Mouse (Mus musculus): Measurements from ENCODE around the gene Morn1.

Morn1 gene

DNA sequence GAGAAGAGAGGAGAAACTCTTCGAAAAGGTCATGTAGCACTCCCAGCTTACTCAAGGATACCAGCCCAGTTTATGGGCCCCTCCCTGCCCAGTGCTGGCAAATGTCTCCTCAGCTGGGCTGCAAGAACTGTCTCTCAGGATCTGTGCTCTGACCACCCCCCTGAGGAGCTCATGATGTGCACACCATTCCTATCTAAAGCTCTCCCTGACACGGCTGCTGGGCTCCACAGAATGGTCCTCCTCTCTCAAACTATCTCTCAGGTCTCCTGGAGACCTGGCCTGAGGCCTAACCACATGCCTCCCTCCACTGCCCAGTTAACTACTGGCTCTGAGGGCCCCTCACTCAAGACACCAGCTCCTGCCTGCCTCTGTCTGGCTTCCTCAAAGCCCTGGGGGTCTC is 53.8 kb downstream of the Morn1 start:
- DNase-seq (ENCODE audit: low spot score) = no peak

DNA sequence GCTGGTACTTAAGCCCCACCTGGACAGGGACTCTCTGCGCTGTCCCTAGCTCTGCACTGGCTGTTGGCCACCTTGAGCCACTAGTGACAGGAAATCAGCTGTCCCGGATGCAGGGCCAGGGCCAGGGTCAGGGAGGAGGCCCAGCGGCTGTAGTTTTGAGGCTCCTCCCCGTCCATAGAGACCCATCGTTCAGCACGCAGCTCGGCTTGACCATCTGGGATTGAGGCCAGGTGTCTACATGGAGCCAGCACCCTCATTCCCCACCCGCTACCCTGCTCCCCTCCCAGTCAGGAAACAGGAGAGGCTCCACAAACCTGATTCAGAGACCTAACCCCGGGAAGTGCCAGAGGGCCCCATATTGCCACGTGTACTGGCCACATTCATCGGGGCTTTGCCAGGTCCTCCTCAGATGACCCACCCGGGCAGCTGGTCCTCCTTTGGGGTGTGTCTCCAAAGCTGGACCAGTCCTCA is 54.5 kb downstream of the Morn1 start:
- DNase-seq (ENCODE audit: low spot score) = no peak

DNA sequence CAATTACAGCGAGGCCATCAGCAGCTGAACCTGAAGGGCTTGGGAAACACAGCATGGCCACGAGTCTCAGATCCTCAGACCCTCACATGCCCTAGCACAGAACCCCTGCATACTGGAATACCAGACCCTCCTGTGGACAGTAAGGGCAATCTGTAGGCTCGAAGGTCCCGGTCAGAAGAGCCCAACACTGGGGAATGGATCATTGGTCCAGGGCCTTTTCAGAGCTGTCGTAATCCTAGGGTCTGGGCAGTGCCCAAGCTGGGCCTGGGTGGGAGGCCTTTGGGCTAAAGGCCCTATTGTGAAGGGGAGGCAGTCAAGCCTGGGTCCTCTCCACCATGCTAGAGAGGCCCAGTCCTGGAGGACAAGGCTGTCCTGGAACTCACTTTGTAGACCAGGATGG is 56.5 kb downstream of the Morn1 start:
- DNase-seq (ENCODE audit: low spot score) = no peak

DNA sequence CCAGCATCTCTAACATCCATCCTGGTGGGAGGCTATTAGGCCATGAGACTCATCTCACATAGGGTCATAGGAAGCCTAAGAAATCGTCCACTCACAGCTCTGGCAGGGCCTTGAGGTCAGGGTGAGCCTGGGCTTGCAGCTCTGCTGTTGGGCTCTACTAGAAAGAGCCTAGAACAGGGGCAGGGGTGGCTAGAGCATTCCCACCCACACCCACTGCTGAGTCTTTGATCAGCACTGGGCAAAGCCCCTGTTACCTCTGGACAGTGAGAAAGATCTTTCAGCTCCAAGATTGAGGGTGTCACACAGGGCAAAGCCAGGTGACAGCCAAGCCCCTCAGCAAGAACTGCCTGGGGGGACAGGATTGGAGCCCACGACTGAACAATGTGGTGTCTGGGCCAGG is 57.0 kb downstream of the Morn1 start:
- DNase-seq (ENCODE audit: low spot score) = no peak

DNA sequence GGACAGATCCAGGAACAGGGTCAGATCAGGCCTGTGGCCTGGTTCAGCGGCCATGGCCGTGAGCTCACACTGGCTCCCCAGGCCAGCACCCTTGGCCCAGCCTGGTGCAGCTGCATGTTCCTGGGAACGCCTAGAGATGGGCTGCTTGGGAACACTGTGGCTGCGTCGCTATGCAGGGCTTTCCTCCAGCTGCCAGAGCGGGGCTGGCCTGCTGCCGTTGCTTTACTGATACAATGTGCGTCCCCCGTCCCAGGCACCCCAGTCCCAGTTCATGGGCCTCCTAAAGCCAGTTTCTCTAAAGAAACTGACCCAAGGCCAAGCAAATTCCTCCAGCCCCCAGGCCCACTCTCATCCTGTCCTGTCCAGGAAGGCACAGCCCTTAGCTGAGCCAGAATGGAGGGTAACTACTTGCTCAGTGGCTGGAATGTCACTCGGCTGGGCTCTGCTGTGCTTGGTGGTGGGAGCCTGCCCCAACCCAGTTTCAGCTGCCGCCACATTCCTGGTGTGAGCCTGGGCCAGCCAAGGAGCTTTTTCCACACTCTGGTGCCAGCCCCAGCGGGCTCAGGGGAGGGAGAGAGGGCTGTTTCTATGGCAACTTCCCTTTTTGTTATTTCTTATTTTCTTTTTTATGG is 57.6 kb downstream of the Morn1 start:
- DNase-seq (ENCODE audit: low spot score) = no peak

DNA sequence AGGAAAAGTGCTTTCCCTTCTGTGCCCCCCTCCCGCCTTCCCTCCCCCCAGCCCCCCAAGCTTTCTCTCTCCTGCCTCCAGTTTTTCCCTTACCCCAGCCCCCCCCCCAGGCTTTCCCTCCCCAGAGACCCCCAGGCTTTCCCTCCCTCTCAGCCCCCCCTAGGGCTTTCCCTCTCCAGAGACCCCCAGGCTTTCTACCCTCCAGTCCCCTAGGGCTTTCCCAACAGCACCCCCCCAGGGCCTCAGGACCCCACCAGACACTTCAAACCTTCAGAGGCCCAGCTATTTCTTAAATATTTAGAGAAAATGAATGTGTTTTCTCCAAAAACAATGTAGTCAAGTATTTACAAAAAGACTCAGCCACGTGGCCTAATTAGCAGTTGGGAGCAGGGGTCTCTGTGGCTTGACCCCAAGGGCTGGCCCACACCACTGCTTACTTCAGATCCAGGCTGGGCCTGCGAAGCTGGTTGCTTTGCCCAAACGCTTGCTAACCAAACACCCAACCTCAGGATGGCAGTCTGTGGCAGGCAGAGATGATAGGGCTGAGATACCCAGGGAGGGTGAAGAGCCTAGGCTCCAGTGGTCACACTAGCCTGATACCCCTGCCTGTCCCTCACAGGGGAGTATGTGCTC is 58.3 kb downstream of the Morn1 start:
- no peak for DNase-seq (ENCODE audit: low spot score)

DNA sequence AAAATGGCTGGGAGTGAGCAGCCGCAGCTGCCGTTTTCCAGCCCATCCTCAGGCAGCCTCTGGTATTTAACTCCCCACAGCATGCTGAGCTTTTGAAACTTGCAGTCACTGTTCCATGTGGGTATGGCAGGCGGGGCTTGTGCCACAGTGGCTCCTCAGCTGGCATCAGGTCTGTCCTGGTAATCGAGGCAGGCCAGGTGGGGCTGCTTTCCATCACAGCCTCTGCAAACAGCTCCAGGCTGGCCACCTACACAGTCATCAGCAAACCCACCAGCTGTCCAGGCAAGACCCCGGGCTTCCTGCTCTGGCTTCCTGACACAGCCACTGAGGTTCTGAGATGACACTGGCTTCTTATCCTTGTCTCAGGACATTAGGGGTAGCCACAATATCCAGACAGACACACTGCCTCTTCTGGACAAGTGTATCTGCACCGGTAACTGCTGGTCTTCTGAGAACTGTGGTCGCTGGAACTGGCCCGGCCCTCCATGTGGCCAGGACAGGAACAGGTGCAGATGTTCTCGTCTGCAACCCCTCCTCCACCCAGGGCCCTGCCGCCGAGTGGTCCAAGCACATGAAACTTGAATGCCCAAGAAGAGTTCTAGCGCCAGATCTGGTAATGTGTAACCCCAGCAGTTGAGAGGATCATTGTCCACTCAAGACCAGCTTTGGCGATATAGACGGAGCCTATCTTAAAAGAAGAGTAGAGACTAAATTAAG is 59.9 kb downstream of the Morn1 start:
- DNase-seq (ENCODE audit: low spot score) = no peak

DNA sequence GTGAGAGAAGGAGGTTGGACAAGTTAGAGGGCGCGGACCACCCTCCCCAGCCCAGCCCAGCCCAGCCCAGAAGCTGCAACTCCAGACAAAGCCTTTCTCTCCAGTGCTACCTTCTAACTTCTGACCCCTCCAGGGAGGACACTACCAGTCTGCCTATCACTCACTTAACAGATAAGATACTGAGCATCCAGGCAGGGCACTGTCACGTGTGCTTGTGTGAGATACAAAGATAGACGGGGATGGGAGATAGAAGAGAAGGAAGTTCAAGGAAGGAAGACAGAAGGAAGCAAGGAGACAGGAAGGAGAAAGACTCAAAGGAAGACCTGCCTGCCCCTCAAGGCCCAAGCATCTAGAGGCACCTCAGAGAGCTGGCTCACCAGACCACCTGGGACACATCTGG is 62.1 kb downstream of the Morn1 start:
- DNase-seq (ENCODE audit: low spot score) = no peak

DNA sequence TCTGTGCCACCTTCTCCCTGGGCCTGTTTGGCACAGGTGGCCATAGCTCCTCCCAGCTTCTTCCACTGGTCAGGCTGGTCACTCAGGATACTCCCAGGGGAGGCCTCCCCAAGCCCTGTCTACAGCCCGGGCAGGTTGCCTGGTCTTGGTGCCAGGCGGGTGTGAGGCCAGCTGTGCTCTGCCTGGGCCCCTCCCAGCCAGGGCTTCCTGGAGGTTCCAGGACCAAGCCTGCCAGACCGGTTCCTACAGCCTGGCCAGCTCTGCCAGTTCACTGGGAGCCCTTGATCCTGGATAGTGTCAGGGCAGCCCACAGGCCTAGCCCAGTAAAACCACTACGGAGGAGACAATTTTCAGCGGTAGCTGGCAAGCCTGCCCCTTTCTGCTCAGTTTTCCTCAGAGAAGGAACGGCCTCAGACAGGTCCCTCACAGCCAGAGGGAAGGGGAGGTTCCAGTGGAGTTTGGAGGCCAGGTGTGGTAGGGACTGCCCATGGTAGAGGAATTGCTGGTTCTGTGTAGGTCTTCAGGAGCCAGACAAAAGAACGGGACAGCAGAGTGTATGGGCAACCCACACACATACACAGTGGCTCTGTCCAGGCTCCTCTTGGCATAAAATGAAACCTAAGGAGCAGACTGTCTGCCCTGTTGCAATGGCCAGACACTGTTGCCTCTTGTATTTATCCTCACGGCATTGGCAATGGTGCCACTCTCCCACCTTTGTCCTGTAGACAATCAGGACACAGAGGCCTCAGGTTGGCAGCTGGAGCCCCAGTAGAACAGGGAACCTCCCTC is 62.7 kb downstream of the Morn1 start:
- no peak for DNase-seq (ENCODE audit: low spot score)

DNA sequence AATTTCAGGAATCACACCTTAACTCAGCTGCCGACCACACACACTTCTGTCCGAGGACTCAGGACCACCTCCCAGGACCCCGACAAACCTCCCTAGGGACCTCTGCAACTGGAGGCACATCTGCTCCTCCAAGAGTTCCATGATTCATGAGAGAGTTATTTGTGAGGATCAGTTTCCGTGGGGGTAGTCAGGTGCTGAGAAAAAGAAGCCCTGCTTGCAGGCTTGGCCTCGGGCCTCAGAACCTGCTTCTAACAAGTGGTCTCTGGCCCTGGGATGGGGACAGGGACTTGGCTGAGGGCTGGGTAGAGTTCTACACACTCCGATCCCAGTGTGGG is 63.5 kb downstream of the Morn1 start:
- no peak for DNase-seq (ENCODE audit: low spot score)

DNA sequence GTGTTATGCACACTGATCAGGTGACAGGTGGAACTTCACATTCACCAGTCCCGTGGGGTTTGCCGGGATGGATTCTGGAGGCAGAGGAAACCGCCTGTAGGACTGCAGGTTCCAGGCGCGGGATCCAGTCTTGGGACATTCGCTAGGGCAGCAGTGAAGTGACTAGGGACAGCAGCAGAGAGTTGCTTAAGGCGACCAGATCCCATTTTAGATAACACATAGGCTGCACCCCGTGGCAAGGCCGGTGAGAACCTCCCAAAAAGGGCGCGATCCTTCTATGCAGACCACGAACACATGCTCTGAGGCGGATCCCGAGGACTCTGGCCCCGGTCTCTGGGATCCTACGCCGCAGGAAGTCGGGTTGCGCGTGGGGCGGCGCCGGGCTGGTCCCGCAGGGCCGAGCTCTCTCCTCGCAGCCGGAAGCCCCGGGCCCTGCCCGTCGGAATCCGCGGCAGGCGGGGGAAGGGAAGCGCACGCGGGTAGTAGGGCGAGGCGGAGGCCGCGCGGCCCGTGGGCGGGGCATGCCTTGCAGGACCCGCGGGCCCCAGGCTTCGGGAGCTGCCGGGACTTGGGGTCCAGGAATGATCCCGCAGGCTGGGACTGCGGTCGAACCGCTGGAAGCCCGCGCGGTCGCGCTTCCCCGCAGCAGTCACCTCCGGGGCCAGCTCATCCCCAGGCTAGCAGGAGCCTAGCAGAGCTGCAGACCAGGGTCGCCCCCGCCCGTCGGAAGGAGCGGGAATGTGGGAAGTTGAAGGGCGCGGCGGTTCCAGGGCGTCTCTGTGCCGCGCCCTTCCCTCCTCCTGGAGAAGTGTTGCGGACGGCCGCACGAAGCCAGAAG is 64.1 kb downstream of the Morn1 start:
- peak; percentile 46 for DNase-seq (ENCODE audit: low spot score)

DNA sequence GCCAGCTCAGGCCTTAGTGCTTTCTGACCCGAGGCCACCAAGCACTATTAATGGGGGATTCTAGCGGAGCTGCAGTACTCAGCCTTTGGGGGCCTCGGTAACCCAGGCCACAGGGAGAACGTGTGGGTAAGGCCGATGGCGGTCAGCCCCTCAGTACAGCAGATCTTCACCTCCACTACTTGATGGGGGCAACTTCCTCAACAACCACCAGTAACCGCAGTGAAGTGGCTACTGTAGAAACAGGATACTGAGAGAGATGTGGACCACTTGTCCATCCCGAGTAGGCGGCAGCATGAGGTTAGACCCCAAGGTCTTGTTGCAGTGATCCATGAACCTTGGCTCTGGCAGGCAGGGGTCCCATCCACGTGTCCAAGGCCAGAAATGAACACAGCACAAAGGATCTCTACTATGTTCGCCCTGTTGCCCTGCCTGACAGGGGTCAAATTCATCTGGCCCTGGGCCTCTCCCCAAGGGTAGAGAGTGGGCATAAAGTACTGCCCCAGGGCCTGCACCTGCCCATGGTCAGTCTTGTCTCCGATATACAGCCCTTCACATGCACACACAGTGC is 64.9 kb downstream of the Morn1 start:
- DNase-seq (ENCODE audit: low spot score) = no peak

DNA sequence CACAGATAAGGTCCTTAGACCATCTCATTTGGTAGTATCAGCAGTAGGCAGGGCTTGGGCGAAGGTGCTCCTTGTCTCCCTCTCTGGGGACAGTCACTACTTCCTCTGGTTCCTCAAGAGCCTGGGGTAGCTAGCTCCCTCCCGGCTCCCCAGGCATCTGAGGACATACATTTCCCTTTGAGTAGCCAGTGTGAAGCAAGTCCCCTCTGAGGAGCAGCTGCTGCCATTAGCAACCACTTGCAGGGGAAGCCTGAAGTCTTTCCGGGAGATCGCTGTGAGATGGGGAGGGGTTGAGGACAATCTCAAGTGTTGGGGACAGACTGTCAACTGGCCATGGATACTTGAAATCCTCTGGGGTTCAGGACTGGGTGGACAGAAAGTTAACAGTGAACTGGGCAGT is 65.5 kb downstream of the Morn1 start:
- no peak for DNase-seq (ENCODE audit: low spot score)

DNA sequence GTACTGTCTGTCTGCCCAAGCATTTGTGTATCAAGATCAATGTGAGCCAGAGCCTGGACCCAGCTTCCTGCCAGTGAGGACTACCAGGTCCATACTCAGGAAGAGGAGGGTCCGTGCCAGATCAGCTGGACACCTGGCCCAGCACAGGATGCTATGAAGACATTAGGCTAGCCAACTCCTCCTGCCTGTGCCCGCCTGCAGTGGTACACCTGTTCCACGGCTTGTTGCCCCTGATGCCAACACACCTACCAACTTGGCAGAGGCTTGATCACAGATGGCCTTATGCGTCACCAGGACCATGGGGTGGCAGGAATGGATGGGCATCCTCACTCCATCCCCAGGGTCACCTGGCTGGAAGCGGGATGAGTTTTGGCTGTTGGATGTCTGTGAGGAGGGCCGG is 66.1 kb downstream of the Morn1 start:
- DNase-seq (ENCODE audit: low spot score) = no peak

DNA sequence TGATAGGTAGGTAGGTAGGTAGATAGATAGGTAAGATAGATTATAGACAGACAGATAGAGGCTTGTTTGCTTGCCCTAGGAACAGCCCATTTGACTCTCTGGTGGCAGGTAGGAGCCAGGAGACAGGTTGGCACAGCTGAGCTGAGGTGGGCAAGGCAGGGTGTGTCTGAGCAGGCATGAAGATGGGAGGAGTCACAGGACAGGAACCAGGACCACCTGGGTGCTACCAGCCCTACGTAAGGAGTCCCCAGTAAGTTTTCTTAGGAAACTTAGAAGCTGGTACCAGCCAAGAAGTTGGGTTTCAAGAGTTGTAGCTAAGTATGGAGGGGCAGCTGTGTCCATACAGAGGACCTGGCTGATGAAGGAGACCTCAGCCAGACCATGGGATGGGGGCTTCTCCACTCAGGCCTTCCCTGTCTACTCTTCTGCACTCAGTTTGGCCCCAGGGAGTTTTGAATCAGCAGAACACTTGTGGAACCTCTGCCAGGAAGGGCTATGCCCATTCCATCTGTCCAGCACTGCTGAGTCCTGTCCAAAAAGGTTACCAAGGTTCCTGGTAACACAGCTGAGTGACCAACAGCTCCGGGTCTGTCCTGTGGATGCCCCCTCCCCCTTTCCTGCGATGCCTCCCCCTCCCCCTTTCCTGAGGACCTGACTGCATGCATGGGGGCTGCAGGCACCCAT is 67.2 kb downstream of the Morn1 start:
- no peak for DNase-seq (ENCODE audit: low spot score)

DNA sequence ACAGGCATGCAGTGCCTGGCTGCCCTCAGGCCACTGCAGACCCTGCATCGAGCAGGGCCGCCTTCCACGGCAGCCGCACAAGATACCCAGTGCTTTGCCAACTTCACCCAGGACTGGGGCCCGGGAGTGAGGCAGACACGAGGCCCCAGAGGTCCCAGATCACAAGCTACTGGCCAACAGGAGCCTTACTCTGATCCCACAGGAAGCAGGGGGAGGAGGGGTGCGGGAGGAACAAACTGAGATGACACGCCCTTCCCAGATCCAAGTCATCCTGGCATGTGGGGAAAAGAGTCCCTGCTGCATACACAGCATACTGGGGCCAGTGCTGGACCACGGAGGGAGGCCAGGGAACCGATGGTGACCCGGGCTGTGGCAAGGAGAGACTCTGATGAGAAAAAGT is 68.6 kb downstream of the Morn1 start:
- no peak for DNase-seq (ENCODE audit: low spot score)

DNA sequence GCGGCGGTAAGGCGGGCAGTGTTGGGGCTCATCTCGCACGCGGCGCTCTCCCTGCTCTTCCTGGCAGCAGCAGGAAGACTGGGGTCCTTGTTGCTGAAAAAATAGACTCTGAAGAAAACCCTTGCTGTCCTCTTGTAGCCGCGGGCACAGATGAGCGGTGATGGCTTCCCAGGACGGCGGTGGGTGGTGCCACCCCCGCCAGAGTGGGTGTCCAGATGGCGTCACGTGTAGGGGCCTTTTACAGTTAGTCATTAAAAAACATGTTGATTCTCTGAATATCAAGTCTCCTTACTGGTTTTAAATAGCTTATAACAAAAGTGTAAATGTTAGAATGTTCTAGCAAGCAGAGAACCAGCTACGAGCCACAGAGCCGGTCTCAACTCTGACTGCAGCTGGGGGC is 70.4 kb downstream of the Morn1 start:
- DNase-seq (ENCODE audit: low spot score) = no peak

DNA sequence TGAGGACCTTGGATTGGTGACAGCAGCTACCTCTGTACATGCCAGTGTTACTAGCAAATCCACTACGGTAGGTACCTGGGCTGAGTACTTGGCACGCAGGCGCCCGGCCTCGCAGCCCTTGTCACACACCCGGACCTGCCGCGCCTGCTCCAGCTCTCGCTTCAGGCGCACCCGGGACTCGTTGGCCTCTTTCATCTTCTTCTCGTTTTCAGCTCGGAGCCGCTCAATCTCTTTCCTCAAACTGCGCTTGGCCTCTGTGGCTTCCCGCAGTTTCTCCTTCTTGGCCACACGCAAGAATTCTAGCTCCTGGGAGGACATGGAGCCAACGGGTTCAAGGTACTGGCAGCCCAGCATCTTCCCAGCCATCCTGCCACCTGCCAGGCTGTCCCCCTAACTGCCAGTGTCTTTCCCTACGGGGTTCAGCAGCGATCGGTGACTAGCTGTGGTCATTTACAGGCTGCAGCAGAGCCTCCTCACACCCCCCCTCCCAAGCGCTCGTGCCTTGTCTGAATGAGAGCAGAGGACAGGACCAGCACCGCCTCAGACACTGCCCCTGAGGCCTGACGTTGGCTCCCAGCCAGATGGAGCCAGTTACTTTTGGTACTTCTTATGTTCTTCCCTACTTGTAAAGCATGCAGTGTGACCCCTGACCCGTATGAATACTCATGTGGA is 71.6 kb downstream of the Morn1 start:
- no peak for DNase-seq (ENCODE audit: low spot score)

DNA sequence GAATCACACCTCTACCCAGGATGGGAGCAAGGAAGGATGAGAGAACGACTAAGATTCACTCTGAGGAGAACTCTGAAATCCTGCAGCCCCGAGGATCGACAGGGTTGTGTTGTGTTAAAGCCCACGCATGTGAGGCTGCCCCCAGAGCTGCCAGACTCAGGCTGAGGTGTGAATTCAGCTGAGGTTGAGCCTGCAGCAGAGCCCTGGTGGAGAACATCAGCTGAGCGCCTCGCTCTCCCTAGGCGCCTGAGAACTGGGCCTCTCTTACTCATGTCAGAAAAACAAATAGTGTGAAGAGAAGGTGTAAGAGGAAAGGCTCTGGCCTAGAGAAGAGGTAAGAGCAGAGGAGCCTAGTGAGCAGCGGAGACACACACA is 72.2 kb downstream of the Morn1 start:
- DNase-seq (ENCODE audit: low spot score) = no peak

All from spleen, adult 12 weeks (tissue).